Mouse (Mus musculus): ENCODE measurements around the gene Tyrp1. TPM values are rescaled to one million over a fixed set of nuclear protein-coding genes. Genes with fewer than 3 reads are reported as not detected.

Gene Tyrp1
- polyA plus RNA-seq, 1 experiment from 2014 or later: 0.22 TPM

- no peak overlapping the region for H3K4me2 ChIP-seq (ENCODE audit: low read length)
- no peaks in the 10 kb centered on the region for H3K27me3 ChIP-seq (replicated peaks; ENCODE audit: control insufficient read depth, insufficient read depth, low read length)
- no peak overlapping the region for H3K27ac ChIP-seq (ENCODE audit: low read depth, low read length)
- no peaks in the 10 kb centered on the region for H3K4me1 ChIP-seq (ENCODE audit: control insufficient read depth, insufficient read depth, low read length)
- H3K9me3 ChIP-seq (replicated peaks; ENCODE audit: control insufficient read depth, low read length): no peaks in the 10 kb centered on the region
- H3K36me3 ChIP-seq (ENCODE audit: control insufficient read depth, insufficient read depth, low read length): no peaks in the 10 kb centered on the region
- 74% methylated on average over 5 of the region's 5 CpGs for WGBS
- no peak overlapping the region for H3K9ac ChIP-seq (ENCODE audit: low read length)
- H3K4me3 ChIP-seq (ENCODE audit: low read depth, low read length): no peak overlapping the region
- DNase-seq (ENCODE audit: low spot score): no peak
- no peak for ATAC-seq
These were observed 40.4 kb downstream of the Tyrp1 start for GRCm38 (mm10) chr4:80874121-80874859.

DNA sequence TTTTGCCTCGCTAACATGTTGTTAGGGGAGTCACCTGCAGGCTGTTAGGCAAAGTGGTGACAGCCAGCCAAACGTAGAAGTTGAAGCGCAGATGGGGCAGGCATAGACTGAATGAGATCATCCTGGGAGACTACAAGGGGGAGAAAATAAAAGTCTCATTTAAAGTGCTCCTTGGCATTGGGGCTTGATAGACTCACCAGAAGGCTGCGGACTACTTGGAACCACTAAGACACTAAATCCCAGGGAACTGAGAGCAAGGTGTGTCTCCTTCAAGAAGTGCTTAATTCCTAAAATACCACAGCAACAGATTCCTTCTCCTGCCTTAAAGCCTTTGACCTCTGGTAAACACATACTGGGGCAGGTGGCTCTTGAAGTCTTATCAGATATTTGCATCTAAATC is 41.1 kb downstream of the Tyrp1 start:
- Histone ChIP-seq H3K4me1 (ENCODE audit: control insufficient read depth, insufficient read depth, low read length) (no peaks in the 10 kb centered on the region), H3K9ac (ENCODE audit: low read length) (no peak overlapping the region), H3K4me2 (ENCODE audit: low read length) (no peak overlapping the region), H3K27me3 (replicated peaks; ENCODE audit: control insufficient read depth, insufficient read depth, low read length) (no peaks in the 10 kb centered on the region), H3K36me3 (ENCODE audit: control insufficient read depth, insufficient read depth, low read length) (no peaks in the 10 kb centered on the region), H3K9me3 (replicated peaks; ENCODE audit: control insufficient read depth, low read length) (no peaks in the 10 kb centered on the region), H3K27ac (ENCODE audit: low read depth, low read length) (no peak overlapping the region), H3K4me3 (ENCODE audit: low read depth, low read length) (no peak overlapping the region)
- ATAC-seq (no peak), DNase-seq (ENCODE audit: low spot score) (no peak)
- 71% methylated on average over 4 of the region's 4 CpGs for WGBS

DNA sequence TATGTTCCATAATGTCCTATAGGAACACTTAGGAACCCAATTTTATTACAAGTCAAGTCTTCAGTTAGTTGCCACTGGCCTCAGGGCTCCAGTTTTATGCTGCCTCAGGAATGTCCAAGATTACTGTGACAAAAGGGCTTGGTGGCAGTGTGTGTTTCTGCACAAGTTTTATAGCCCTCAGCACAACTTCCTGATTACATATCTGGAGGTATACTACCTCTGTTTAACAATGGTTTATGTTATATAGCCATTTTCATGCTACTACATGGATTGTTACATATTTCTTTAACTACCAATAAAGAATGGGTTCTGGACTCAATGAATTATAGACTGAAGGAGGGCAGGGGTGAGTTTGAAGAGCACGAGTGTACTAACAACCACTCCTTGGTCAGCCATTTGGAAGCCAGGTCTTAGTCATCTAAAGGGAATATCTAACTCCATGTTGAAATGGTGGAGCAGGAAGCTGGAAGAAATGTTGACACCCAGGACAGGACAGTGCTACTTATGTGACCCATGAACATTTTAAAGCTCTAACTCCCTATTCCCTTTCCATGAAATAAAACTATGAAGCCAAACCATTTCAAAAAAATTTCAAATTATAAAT is 48.2 kb downstream of the Tyrp1 start:
- ATAC-seq (no peak), DNase-seq (ENCODE audit: low spot score) (no peak)
- no peaks in the 10 kb centered on the region for H3K9me3 ChIP-seq (replicated peaks; ENCODE audit: control insufficient read depth, low read length)
- no peak overlapping the region for H3K27ac ChIP-seq (ENCODE audit: low read depth, low read length)
- WGBS: 82% methylated on average over 1 of the region's 1 CpGs
- no peaks in the 10 kb centered on the region for H3K36me3 ChIP-seq (ENCODE audit: control insufficient read depth, insufficient read depth, low read length)
- H3K4me1 ChIP-seq (ENCODE audit: control insufficient read depth, insufficient read depth, low read length): no peaks in the 10 kb centered on the region
- H3K9ac ChIP-seq (ENCODE audit: low read length): no peak overlapping the region
- no peak overlapping the region for H3K4me3 ChIP-seq (ENCODE audit: low read depth, low read length)
- no peak overlapping the region for H3K4me2 ChIP-seq (ENCODE audit: low read length)
- no peaks in the 10 kb centered on the region for H3K27me3 ChIP-seq (replicated peaks; ENCODE audit: control insufficient read depth, insufficient read depth, low read length)

GRCm38 (mm10) chr4:80886631-80887030 is 52.7 kb downstream of the Tyrp1 start:
- no peak overlapping the region for H3K4me2 ChIP-seq (ENCODE audit: low read length)
- no peak overlapping the region for H3K4me3 ChIP-seq (ENCODE audit: low read depth, low read length)
- no peak overlapping the region for H3K27ac ChIP-seq (ENCODE audit: low read depth, low read length)
- ATAC-seq: no peak
- H3K4me1 ChIP-seq (ENCODE audit: control insufficient read depth, insufficient read depth, low read length): no peaks in the 10 kb centered on the region
- H3K36me3 ChIP-seq (ENCODE audit: control insufficient read depth, insufficient read depth, low read length): no peaks in the 10 kb centered on the region
- no peak overlapping the region for H3K9ac ChIP-seq (ENCODE audit: low read length)
- 91% methylated on average over 4 of the region's 4 CpGs for WGBS
- DNase-seq (ENCODE audit: low spot score): no peak
- no peaks in the 10 kb centered on the region for H3K9me3 ChIP-seq (replicated peaks; ENCODE audit: control insufficient read depth, low read length)
- no peaks in the 10 kb centered on the region for H3K27me3 ChIP-seq (replicated peaks; ENCODE audit: control insufficient read depth, insufficient read depth, low read length)

DNA sequence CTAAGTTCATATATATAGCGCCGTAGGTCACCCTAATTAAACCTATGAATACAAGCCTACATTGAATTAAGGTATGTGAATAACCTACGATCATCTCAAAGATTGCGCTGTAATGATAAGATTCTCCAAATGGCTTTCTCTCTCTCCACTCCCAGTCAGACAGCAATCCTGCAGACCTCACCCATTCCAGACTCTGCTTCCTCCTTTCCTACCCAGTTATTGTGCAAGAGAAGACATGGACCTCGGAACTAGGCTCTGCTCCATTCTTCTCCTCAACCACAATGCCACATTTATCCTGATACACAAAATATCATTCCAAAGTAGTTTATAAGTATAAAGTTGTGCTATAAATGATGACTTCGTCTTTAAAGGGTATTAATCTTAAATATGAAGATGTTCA is 57.1 kb downstream of the Tyrp1 start:
- H3K27me3 ChIP-seq (replicated peaks; ENCODE audit: control insufficient read depth, insufficient read depth, low read length): no peaks in the 10 kb centered on the region
- no peaks in the 10 kb centered on the region for H3K36me3 ChIP-seq (ENCODE audit: control insufficient read depth, insufficient read depth, low read length)
- DNase-seq (ENCODE audit: low spot score) (no peak), ATAC-seq (no peak)
- no peak overlapping the region for H3K4me3 ChIP-seq (ENCODE audit: low read depth, low read length)
- H3K4me2 ChIP-seq (ENCODE audit: low read length): no peak overlapping the region
- WGBS: 95% methylated on average over 6 of the region's 6 CpGs
- no peaks in the 10 kb centered on the region for H3K4me1 ChIP-seq (ENCODE audit: control insufficient read depth, insufficient read depth, low read length)
- H3K9me3 ChIP-seq (replicated peaks; ENCODE audit: control insufficient read depth, low read length): no peaks in the 10 kb centered on the region
- H3K27ac ChIP-seq (ENCODE audit: low read depth, low read length): no peak overlapping the region
- H3K9ac ChIP-seq (ENCODE audit: low read length): no peak overlapping the region

- WGBS: 66% methylated on average over 4 of the region's 4 CpGs
- H3K36me3 ChIP-seq (ENCODE audit: control insufficient read depth, insufficient read depth, low read length): no peaks in the 10 kb centered on the region
- DNase-seq (ENCODE audit: low spot score): no peak
- no peak overlapping the region for H3K4me2 ChIP-seq (ENCODE audit: low read length)
- no peak overlapping the region for H3K27ac ChIP-seq (ENCODE audit: low read depth, low read length)
- no peak overlapping the region for H3K4me3 ChIP-seq (ENCODE audit: low read depth, low read length)
- ATAC-seq: no peak
- H3K9me3 ChIP-seq (replicated peaks; ENCODE audit: control insufficient read depth, low read length): no peaks in the 10 kb centered on the region
- H3K9ac ChIP-seq (ENCODE audit: low read length): no peak overlapping the region
- no peaks in the 10 kb centered on the region for H3K4me1 ChIP-seq (ENCODE audit: control insufficient read depth, insufficient read depth, low read length)
- H3K27me3 ChIP-seq (replicated peaks; ENCODE audit: control insufficient read depth, insufficient read depth, low read length): no peaks in the 10 kb centered on the region
These were observed 61.5 kb downstream of the Tyrp1 start for GRCm38 (mm10) chr4:80895278-80895894.

Other genes starting within 250 kb of the Tyrp1 start
- gene Lurap1l, start 76.5 kb downstream of the Tyrp1 start, polyA plus RNA-seq (2014; fragmentation: Nextera tagmentation; extraction: Ambion mirVana): 5.0 and 5.7 TPM in 2 replicates